Mouse (Mus musculus): ENCODE results near the gene Ecpas.

DNA sequence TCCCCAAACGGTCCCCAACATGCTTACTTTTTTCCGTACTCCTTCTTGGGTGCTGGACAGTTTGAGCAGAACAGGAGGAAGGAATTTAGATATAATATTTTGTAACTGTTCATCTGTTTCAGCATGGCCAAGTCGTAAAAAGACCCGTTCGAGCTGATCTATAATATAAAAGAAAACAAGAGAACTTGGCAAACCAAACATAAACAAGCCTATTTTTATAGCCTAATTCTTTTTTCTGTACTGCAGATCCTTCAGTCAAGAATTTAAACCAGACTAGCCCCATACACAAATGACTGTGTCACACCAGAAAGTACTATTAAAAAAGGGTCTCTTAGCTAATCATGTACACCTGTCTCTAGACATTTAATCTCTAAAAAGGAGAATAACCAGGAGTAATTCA, 27.2 kb downstream of the Ecpas start:
- TF ChIP-seq CTCF (IDR thresholded peaks at IDR 0.05; ENCODE audit: low read depth) (no peak), EP300 (optimal IDR thresholded peaks at IDR 0.05) (no peak)

Measured in stomach, postnatal 0 days (tissue).